Mouse (Mus musculus) midbrain, embryonic 16.5 days (tissue): ENCODE data around the gene H2afy. TPM values are rescaled to one million over a fixed set of nuclear protein-coding genes. Genes with fewer than 3 reads are reported as not detected.

Source experiments
- ATAC-seq: fragments of 200-750 bp; cut with Nextera tagmentation; 2 replicates; pipeline ENCODE4 v1.8.0; 2017; ENCODE audit warnings: moderate TSS enrichment
- H3K27ac ChIP-seq: fragments of 300-500 bp; sonication (generic); 2 replicates; pipeline ENCODE4 v1.5.1; 2014; ENCODE audit warnings: mild to moderate bottlenecking, low read length, mixed read lengths
- H3K27me3 ChIP-seq: fragments of 300-500 bp; sonication (generic); 2 replicates; pipeline ENCODE4 v1.6.1; 2014; ENCODE audit warnings: low read depth, low read length, mixed read lengths; ENCODE audit not compliant: control insufficient read depth, insufficient read depth
- H3K36me3 ChIP-seq: fragments of 300-500 bp; sonication (generic); 2 replicates; pipeline ENCODE4 v1.6.1; 2014; ENCODE audit warnings: mild to moderate bottlenecking, low read length, moderate library complexity, mixed read lengths; ENCODE audit not compliant: control insufficient read depth, insufficient read depth
- H3K4me1 ChIP-seq: fragments of 300-500 bp; sonication (generic); 2 replicates; pipeline ENCODE4 v1.6.1; 2014; ENCODE audit warnings: mild to moderate bottlenecking, low read length, mixed read lengths; ENCODE audit not compliant: control insufficient read depth, insufficient read depth
- H3K4me2 ChIP-seq: fragments of 300-500 bp; sonication (generic); 2 replicates; pipeline ENCODE4 v1.6.1; 2014; ENCODE audit warnings: mild to moderate bottlenecking, low read length, mixed read lengths
- H3K4me3 ChIP-seq: fragments of 300-500 bp; sonication (generic); 2 replicates; pipeline ENCODE4 v1.5.1; 2014; ENCODE audit warnings: low read depth, mild to moderate bottlenecking, low read length, moderate library complexity, mixed read lengths
- H3K9ac ChIP-seq: fragments of 300-500 bp; sonication (generic); 2 replicates; pipeline ENCODE4 v1.6.1; 2014; ENCODE audit warnings: low read depth, low read length, mixed read lengths
- H3K9me3 ChIP-seq: fragments of 300-500 bp; sonication (generic); replicated peaks from 2 replicates; pipeline ENCODE4 v1.6.1; 2014; ENCODE audit warnings: mild to moderate bottlenecking, low read length, mixed read lengths; ENCODE audit not compliant: control insufficient read depth, poor library complexity, severe bottlenecking
- WGBS: fragments of 180-500 bp; shearing (Covaris S2); extraction: QIAGEN DNeasy Blood & Tissue Kit; methylation state at CpG from one replicate; pipeline ENCODE4 v1.1.7; 2014; 5-methylcytosine and 5-hydroxymethylcytosine counted together
- polyA plus RNA-seq: library from polyadenylated mRNA; unstranded; fragments of >200 nt; fragmentation: Nextera tagmentation; extraction: Ambion mirVana; gene quantifications from 2 replicates; pipeline ENCODE4 v1.2.1, GENCODE M21; 2015

The H2afy gene
- polyA plus RNA-seq, 1 experiment from 2014 or later, result 243 TPM

DNA sequence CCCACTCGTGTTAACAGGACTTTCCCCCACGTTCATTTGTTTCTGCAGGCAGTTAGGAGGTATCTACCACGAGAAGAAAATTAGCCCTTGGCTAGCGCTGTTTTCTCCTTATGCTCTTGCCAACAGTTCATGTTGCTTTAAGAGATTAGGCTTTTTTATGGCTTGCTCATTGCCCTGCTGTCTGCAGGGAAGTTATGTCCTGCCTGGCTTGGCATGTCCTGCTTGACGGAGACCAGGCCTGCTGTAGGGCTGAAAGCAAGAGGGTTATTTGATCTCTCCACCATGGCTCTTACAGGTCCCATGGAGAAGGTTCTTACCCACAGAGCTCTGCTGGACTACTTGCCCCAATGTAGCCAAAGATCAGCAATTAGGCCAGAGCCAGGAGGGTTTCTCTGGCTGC lies 18.9 kb upstream of the H2afy start:
- Histone ChIP-seq H3K36me3 (no peaks in the 10 kb centered on the region), H3K9me3 (no peaks in the 10 kb centered on the region), H3K9ac (no peak overlapping the region), H3K4me2 (no peak overlapping the region), H3K27ac (no peak overlapping the region), H3K27me3 (no peaks in the 10 kb centered on the region), H3K4me3 (no peak overlapping the region), H3K4me1 (peaks cover 3% of the 10 kb centered on the region)
- 64% methylated on average over 5 of the region's 5 CpGs for WGBS
- no peak for ATAC-seq

DNA sequence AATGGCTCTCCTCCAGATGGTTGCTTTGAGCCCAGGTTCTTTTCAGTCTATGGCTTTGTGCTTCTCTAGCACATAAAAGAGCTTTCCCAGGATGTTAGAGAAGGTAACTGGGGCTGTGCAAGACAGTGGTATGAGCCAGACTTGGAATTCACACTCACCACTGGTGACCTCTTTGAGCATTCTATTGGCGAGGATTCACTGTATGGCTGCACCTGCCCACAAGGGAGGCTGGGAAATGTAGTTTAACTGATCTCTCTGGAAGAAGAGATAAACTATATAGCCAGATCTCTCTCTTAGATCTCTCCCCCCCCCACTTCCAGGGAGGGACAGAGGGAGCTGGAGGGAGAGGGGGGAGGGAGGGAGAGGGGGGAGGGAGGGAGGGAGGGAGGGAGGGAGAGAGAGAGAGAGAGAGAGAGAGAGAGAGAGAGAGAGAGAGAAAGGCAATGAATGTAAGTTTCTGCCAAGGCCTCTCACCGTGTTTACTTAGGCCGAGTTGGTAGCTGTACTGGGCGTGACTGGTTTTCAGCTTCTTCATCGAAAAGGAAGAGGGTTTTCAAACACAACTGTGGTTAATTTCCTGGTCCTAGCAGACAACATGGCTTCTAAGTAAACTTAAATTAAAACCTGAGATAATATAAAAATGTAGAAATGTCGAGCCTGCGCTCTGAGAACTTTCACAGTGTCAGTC lies 16.8 kb upstream of the H2afy start:
- Histone ChIP-seq H3K9me3 (no peaks in the 10 kb centered on the region), H3K4me2 (no peak overlapping the region), H3K27me3 (no peaks in the 10 kb centered on the region), H3K36me3 (no peaks in the 10 kb centered on the region), H3K4me3 (no peak overlapping the region), H3K4me1 (peaks cover 3% of the 10 kb centered on the region), H3K27ac (no peak overlapping the region), H3K9ac (no peak overlapping the region)
- 65% methylated on average over 7 of the region's 7 CpGs for WGBS
- ATAC-seq, result no peak

DNA sequence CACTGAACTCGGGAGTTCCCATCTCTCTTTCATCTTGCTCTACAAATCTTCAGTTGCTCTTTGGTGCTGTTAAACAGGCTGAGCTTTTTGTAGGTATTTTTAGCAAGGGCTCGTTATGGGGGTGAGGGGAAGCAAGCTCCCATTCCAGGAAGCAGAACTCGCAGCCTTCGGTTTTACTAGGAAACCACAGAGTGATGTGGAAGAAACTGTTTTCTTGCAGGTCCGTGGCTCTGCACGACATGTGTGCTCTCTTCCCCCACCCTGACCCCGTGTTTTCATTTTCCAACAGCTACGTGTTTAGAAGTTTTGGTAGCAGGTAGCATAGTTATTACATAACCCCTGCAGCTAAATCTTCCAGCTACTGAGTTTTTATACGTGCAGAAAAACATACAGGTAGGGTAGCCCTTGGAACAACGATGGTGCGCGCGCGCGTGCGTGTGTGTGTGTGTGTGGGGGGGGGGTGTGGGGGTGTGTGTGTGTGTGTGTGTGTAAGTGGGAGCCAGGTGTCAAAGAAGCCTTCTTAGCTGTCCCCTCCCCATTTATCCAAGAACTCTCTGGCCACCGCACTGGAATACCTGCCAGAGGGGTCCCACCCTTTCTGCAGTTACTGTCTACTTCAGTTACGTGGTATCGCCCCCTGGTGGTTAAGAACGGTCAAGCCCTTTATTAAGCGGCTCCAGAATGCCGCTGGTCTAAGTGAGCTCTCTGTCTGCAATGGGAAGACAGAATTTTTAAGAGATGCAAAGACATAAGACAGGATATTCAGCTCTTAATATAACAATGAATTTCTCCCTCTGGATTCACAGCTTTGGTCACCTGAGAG lies 15.5 kb upstream of the H2afy start:
- WGBS, result 50% methylated on average over 22 of the region's 22 CpGs
- H3K4me3 ChIP-seq, result no peak overlapping the region
- no peak overlapping the region for H3K4me2 ChIP-seq
- ATAC-seq, result no peak
- peaks cover 3% of the 10 kb centered on the region for H3K4me1 ChIP-seq
- H3K36me3 ChIP-seq, result no peaks in the 10 kb centered on the region
- H3K27me3 ChIP-seq, result no peaks in the 10 kb centered on the region
- H3K9ac ChIP-seq, result no peak overlapping the region
- H3K27ac ChIP-seq, result 0 out of 2 replicates have a peak overlapping the region, but pooled peaks have one; percentile 3
- no peaks in the 10 kb centered on the region for H3K9me3 ChIP-seq

DNA sequence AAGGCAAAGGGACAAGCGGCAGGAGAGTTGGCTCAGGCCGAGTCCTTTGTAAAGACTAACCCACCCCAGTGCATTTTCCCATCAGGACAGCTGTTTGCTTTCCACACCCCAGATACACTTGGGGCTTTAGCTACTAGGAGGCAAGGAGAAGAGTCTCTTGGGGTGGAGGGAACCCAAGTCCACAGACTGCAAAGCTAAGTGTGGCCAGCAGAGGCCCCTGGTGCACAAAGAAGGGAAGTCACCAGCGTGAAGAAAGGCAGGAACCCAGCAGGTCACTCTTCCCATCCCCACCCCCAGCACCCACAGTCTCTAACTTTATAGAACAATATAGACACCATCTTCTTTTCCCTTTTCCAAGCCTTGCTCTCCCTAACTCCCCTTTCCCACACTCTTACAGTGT lies 9.4 kb upstream of the H2afy start:
- no peak overlapping the region for H3K4me2 ChIP-seq
- H3K9me3 ChIP-seq, result no peaks in the 10 kb centered on the region
- no peaks in the 10 kb centered on the region; the same call in 1 of the 2 replicates for H3K27me3 ChIP-seq
- no peaks in the 10 kb centered on the region for H3K4me1 ChIP-seq
- H3K9ac ChIP-seq, result no peak overlapping the region
- 41% methylated on average over 3 of the region's 3 CpGs for WGBS
- H3K27ac ChIP-seq, result no peak overlapping the region
- no peak overlapping the region for H3K4me3 ChIP-seq
- ATAC-seq, result no peak
- no peaks in the 10 kb centered on the region for H3K36me3 ChIP-seq

DNA sequence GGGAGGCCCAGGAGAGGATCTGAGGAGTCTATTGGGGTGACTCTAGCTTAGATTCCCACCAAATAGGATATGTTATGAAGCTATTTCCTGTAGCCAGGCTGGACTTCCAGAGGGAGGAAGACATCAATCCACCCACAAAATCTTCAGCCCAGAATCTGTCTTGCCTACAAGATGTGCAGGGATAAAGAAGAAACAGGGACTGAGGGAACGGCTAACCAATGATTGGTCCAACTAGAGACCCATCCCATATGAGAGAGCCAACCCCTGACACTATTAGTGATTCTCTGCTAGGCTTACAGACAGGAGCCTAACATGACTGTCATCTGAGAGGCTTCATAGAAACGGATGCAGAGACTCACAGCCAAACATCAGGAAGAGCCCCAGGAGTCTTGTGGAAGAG lies 7.9 kb upstream of the H2afy start:
- no peaks in the 10 kb centered on the region for H3K9me3 ChIP-seq
- 56% methylated on average over 2 of the region's 2 CpGs for WGBS
- H3K4me1 ChIP-seq, result no peaks in the 10 kb centered on the region
- no peak overlapping the region for H3K9ac ChIP-seq
- H3K36me3 ChIP-seq, result no peaks in the 10 kb centered on the region
- H3K4me3 ChIP-seq, result no peak overlapping the region
- no peak overlapping the region for H3K4me2 ChIP-seq
- no peak for ATAC-seq
- H3K27me3 ChIP-seq, result no peaks in the 10 kb centered on the region; the same call in 1 of the 2 replicates
- no peak overlapping the region for H3K27ac ChIP-seq

DNA sequence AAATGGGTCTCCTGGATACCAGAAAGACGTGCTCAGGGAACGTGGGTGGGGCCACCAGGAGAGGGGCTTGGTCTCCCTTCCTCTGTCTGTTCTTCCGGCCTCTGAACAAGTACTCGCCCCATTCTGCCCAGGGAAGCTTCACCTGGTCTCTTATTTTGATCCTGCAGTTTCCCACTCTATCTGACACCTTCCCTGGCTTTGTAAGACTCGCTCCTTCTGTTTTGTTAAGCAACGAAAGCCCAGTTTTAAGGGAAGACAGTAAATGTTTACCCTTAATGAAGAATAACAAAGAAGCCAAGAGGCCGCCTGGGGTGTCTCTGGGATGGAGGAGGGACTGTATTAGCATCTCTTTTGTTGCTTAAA lies 7.0 kb upstream of the H2afy start:
- Histone ChIP-seq H3K9ac (no peak overlapping the region), H3K4me1 (no peaks in the 10 kb centered on the region), H3K4me2 (no peak overlapping the region), H3K27me3 (no peaks in the 10 kb centered on the region; the same call in 1 of the 2 replicates), H3K9me3 (no peaks in the 10 kb centered on the region), H3K36me3 (no peaks in the 10 kb centered on the region), H3K27ac (no peak overlapping the region), H3K4me3 (no peak overlapping the region)
- no peak for ATAC-seq
- 5% methylated on average over 7 of the region's 7 CpGs for WGBS

DNA sequence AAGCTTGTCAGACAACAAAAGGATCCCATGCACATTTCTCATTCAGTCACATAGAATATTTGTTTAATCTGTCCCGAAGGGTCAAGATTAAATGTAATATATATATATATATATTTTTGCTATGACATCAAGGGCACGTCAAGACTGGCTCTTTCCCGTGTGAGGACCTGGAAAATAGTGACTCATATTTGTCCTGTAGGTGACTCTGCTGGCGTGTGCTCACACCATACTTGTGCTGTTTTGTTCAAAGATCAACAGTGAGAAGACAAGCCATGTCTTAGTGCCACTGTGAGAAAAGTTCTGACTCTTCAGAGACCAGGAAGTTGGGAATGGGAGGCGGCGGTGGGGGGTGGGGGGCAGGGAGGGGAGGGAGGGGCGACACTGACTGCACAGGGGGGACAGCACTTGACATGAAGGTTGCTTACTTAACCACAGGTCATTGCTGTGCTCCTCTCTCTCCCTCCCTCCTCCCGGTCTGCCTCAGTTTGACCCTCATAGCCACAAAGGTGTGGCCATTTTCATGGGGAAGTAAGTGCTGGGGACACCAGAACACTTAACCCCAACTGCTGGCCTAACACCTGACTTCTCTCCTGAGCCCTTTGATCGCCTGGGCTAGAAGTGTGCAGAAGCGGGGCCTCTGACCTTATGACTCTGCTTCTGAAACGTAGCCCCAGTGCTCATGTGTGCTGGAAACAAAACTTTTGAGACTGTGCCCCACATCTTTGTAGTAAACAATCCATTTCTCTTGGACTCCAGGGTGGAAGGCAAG lies 6.4 kb upstream of the H2afy start:
- Histone ChIP-seq H3K4me1 (no peaks in the 10 kb centered on the region), H3K4me3 (no peak overlapping the region), H3K9ac (no peak overlapping the region), H3K27ac (no peak overlapping the region), H3K27me3 (no peaks in the 10 kb centered on the region; the same call in 1 of the 2 replicates), H3K9me3 (no peaks in the 10 kb centered on the region; the same call in 1 of the 2 replicates), H3K36me3 (no peaks in the 10 kb centered on the region), H3K4me2 (no peak overlapping the region)
- ATAC-seq, result no peak
- WGBS, result 23% methylated on average over 10 of the region's 11 CpGs

DNA sequence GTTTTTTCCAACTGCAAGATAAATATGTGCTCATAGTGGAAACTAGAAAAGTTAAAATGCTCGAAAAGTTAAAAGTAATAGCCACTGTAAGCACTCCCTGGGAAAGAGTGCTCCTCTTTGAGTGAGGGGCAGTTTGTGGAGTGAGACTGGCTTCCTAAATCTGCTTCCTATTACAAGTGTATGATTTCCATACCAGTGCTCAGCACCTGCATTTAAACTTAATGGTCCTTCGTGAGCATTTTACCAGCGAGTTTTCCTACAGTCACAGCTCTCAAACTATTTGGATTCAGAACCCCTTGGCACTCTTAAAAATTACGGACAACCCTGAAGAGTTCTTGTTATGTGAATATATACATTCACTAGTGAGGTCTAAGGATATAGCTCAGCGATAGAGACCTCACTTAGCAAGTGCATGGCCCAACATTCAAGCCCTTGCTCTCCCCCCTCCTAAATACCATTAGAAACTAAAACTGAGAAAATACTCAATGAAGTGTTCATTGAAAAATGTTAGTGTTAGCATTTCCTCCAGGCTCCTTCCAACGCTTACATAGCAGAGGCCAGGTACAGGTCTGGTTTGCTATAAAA lies 3.1 kb upstream of the H2afy start:
- WGBS, result 65% methylated on average over 6 of the region's 6 CpGs
- no peak overlapping the region for H3K4me3 ChIP-seq
- ATAC-seq, result no peak
- peaks cover 8% of the 10 kb centered on the region for H3K4me1 ChIP-seq
- H3K9me3 ChIP-seq, result no peaks in the 10 kb centered on the region; the same call in 1 of the 2 replicates
- H3K36me3 ChIP-seq, result no peaks in the 10 kb centered on the region
- H3K27ac ChIP-seq, result no peak overlapping the region
- H3K9ac ChIP-seq, result no peak overlapping the region
- H3K27me3 ChIP-seq, result no peaks in the 10 kb centered on the region
- H3K4me2 ChIP-seq, result no peak overlapping the region
